Mouse (Mus musculus): ENCODE measurements around the gene Zfp414. TPM values are rescaled to one million over a fixed set of nuclear protein-coding genes. Genes with fewer than 3 reads are reported as not detected.
"Not testable (repeated sequence)": the region's sequence is repeated elsewhere in the genome, so short reads cannot be mapped to it uniquely, and the experiment has no call there.

The Zfp414 gene
- total and polyA plus RNA-seq, 3 experiments: 14.7 to 116 (median 34.7) TPM

DNA sequence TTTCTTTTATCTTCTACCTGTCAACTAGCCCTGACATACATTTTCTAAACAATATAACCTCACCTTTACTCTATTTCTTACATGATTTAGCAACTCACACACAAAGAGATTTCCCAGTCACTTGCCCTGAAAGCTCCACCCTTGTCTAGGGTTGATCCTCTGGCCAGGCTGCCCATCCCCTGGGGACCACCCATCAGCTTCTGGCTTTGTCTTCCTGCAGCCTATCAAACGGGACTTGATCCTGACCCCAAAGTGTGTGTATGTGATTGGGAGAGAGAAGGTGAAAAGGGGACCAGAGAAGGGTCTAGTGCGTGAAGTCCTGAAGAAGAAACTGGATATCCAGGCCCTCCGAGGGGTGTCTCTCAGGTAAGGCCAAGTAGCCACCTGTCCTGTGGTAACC lies 28.1 kb upstream of the Zfp414 start:
- no peak for DNase-seq (ENCODE audit: low spot score)
- H3K27me3 ChIP-seq (ENCODE audit: insufficient read depth, low read length): no peaks in the 10 kb centered on the region; the same call in 1 of the 2 replicates
- no peak for TF ChIP-seq CTCF (IDR thresholded peaks at IDR 0.05; ENCODE audit: low read depth, low read length)
- no peak for TF ChIP-seq TAL1 (conservative IDR thresholded peaks at IDR 0.05; ENCODE audit: low read depth, low read length)
- no peak for TF ChIP-seq GATA2 (IDR thresholded peaks at IDR 0.05; ENCODE audit: borderline replicate concordance, low read depth, low read length)
- TF ChIP-seq GATA1 (IDR thresholded peaks at IDR 0.05; ENCODE audit: borderline replicate concordance, low read length): no peak
- TF ChIP-seq POLR2AphosphoS5 (IDR thresholded peaks at IDR 0.05; ENCODE audit: insufficient replicate concordance, low read depth, low read length): no peak
- peaks cover 12% of the 10 kb centered on the region for H3K9me3 ChIP-seq (replicated peaks)
- H3K4me1 ChIP-seq (ENCODE audit: insufficient read depth, low read depth, low read length): no peaks in the 10 kb centered on the region
- H3K4me3 ChIP-seq (ENCODE audit: low read depth, low read length): no peak overlapping the region
- no peaks in the 10 kb centered on the region for H3K36me3 ChIP-seq (replicated peaks)
- no peak for ATAC-seq (ENCODE audit: extremely low read depth, insufficient number of reproducible peaks, low FRiP score, poor library complexity, severe bottlenecking)

DNA sequence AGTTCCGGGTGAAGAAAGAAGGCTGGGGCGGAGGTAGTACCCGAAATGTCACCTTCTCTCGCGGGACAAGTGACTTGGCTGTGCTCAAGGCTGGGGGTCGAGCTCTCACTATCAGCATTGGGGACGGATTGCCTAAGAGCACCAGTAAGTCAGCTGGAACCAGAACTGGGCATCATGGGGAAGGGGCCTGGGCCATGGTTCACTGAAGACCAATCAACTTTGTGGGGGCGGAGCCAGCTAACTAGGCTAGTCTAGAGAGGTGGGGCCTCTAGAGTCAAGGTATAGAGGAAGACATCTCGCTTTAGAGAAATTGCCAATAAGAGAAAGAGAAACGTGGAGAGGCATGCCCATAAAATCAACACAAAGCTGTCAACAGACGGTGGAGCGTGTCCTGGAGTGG lies 26.9 kb upstream of the Zfp414 start:
- TF ChIP-seq GATA2 (IDR thresholded peaks at IDR 0.05; ENCODE audit: borderline replicate concordance, low read depth, low read length) (no peak), GATA1 (IDR thresholded peaks at IDR 0.05; ENCODE audit: borderline replicate concordance, low read length) (no peak), CTCF (IDR thresholded peaks at IDR 0.05; ENCODE audit: low read depth, low read length) (no peak), TAL1 (conservative IDR thresholded peaks at IDR 0.05; ENCODE audit: low read depth, low read length) (no peak), POLR2AphosphoS5 (IDR thresholded peaks at IDR 0.05; ENCODE audit: insufficient replicate concordance, low read depth, low read length) (no peak)

DNA sequence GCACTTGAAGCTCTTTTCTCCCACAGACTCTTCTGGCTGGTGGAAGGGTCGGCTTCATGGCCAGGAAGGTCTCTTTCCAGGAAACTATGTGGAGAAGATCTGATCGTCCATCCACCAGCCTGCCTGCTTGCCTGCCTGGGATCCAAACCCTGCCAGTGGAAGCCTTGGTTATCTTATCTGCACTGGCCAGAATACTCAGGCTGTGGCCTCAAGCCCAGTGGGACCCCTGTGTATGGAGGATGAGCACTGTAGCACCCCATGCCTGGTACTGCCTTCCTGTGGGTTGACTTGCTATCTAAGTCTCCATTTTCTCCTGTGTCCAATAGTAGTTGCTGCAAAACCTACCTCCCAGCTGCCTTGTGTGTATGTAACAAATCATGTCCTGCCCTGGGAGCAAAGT lies 21.6 kb upstream of the Zfp414 start:
- Histone ChIP-seq H3K4me1 (ENCODE audit: insufficient read depth, low read depth, low read length) (peaks cover 4% of the 10 kb centered on the region; the same call in 1 of the 2 replicates), H3K9me3 (replicated peaks) (no peaks in the 10 kb centered on the region), H3K27me3 (ENCODE audit: insufficient read depth, low read length) (peaks cover 6% of the 10 kb centered on the region), H3K36me3 (replicated peaks) (no peaks in the 10 kb centered on the region), H3K4me3 (ENCODE audit: low read depth, low read length) (no peak overlapping the region)
- no peak for DNase-seq (ENCODE audit: low spot score)
- TF ChIP-seq CTCF (IDR thresholded peaks at IDR 0.05; ENCODE audit: low read depth, low read length) (no peak), GATA2 (IDR thresholded peaks at IDR 0.05; ENCODE audit: borderline replicate concordance, low read depth, low read length) (no peak)
- no peak for ATAC-seq (ENCODE audit: extremely low read depth, insufficient number of reproducible peaks, low FRiP score, poor library complexity, severe bottlenecking)

More for the DNA sequence above, 26.9 kb upstream of the Zfp414 start:
- H3K4me1 ChIP-seq (ENCODE audit: insufficient read depth, low read depth, low read length): no peaks in the 10 kb centered on the region
- no peaks in the 10 kb centered on the region for H3K36me3 ChIP-seq (replicated peaks)
- peaks cover 3% of the 10 kb centered on the region for H3K27me3 ChIP-seq (ENCODE audit: insufficient read depth, low read length)
- ATAC-seq (ENCODE audit: extremely low read depth, insufficient number of reproducible peaks, low FRiP score, poor library complexity, severe bottlenecking) (no peak), DNase-seq (ENCODE audit: low spot score) (no peak)
- no peak overlapping the region for H3K4me3 ChIP-seq (ENCODE audit: low read depth, low read length)
- H3K9me3 ChIP-seq (replicated peaks): peaks cover 12% of the 10 kb centered on the region

DNA sequence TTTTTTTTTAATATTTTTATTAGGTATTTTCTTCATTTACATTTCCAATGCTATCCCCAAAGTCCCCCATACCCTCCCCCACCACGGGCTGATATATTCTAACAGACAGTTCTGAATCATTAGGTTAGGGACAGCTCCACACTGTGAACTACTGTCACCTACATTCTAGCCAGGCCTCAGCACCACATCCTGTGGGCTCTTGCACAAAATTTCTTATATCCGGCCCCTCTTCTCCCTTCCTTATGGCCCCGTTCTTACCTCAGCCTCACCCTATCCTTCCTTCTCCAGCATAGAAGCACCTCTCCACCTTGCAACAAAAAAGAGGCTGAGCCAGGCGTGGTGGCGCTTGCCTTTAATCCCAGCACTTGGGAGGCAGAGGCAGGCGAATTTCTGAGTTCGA lies 18.3 kb upstream of the Zfp414 start:
- no peaks in the 10 kb centered on the region for H3K9me3 ChIP-seq (replicated peaks)
- H3K4me3 ChIP-seq (ENCODE audit: low read depth, low read length): no peak overlapping the region
- peaks cover 6% of the 10 kb centered on the region; the same call in 1 of the 2 replicates for H3K27me3 ChIP-seq (ENCODE audit: insufficient read depth, low read length)
- TF ChIP-seq POLR2AphosphoS5 (IDR thresholded peaks at IDR 0.05; ENCODE audit: insufficient replicate concordance, low read depth, low read length) (no peak), GATA2 (IDR thresholded peaks at IDR 0.05; ENCODE audit: borderline replicate concordance, low read depth, low read length) (no peak), GATA1 (IDR thresholded peaks at IDR 0.05; ENCODE audit: borderline replicate concordance, low read length) (no peak), TAL1 (conservative IDR thresholded peaks at IDR 0.05; ENCODE audit: low read depth, low read length) (no peak), CTCF (IDR thresholded peaks at IDR 0.05; ENCODE audit: low read depth, low read length) (no peak)
- no peak for ATAC-seq (ENCODE audit: extremely low read depth, insufficient number of reproducible peaks, low FRiP score, poor library complexity, severe bottlenecking)
- no peak for DNase-seq (ENCODE audit: low spot score)
- peaks cover 4% of the 10 kb centered on the region; the same call in 1 of the 2 replicates for H3K4me1 ChIP-seq (ENCODE audit: insufficient read depth, low read depth, low read length)
- H3K36me3 ChIP-seq (replicated peaks): no peaks in the 10 kb centered on the region

DNA sequence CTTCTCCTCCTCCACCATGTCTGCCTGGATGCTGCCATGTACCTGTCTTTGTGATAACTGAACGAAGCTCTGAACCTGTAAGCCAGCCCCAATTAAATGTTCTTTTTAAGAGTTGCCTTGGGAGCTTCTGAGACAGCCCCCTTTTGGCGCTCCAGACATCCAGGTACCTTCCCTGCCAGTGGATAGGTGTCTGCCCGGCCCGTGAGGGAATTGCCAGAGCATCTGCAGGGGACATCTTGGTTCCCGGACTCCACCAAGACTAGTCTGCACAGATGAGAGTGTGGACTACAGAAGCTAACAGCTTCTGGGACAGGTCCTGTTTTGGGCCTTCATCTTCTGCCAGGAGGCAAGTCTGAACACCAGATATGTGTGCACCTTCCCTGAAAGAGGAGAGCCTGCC lies 15.2 kb upstream of the Zfp414 start:
- H3K9me3 ChIP-seq (replicated peaks); H3K4me3 ChIP-seq (ENCODE audit: low read depth, low read length); H3K36me3 ChIP-seq (replicated peaks); ATAC-seq (ENCODE audit: extremely low read depth, insufficient number of reproducible peaks, low FRiP score, poor library complexity, severe bottlenecking); H3K4me1 ChIP-seq (ENCODE audit: insufficient read depth, low read depth, low read length); H3K27me3 ChIP-seq (ENCODE audit: insufficient read depth, low read length); DNase-seq (ENCODE audit: low spot score): not testable (repeated sequence)

DNA sequence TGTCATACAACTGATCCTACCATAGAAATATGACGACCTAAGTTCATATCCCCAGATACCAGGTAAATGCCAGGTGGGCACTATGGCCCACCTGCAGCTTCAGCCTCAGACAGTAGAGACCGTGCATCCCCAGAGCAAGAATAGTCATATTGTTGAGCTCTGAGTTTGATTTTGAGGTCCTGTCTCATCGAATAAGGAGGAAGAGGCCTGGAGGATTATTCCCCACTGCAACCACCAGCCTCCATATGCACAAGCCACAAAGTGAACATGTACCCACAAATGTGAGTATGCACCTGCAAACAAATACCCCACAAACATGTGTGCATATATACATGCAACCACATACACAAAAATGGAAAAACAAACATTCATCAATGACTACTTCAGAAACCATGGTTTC lies 1.6 kb upstream of the Zfp414 start:
- no peak for TF ChIP-seq CTCF (IDR thresholded peaks at IDR 0.05; ENCODE audit: low read depth, low read length)
- no peak for TF ChIP-seq TAL1 (conservative IDR thresholded peaks at IDR 0.05; ENCODE audit: low read depth, low read length)
- no peak for TF ChIP-seq GATA1 (IDR thresholded peaks at IDR 0.05; ENCODE audit: borderline replicate concordance, low read length)
- no peak for TF ChIP-seq GATA2 (IDR thresholded peaks at IDR 0.05; ENCODE audit: borderline replicate concordance, low read depth, low read length)
- no peak for TF ChIP-seq POLR2AphosphoS5 (IDR thresholded peaks at IDR 0.05; ENCODE audit: insufficient replicate concordance, low read depth, low read length)
- Histone ChIP-seq H3K36me3 (replicated peaks) (peaks cover 27% of the 10 kb centered on the region), H3K27me3 (ENCODE audit: insufficient read depth, low read length) (no peaks in the 10 kb centered on the region), H3K4me1 (ENCODE audit: insufficient read depth, low read depth, low read length) (peaks cover 32% of the 10 kb centered on the region), H3K9me3 (replicated peaks) (no peaks in the 10 kb centered on the region), H3K4me3 (ENCODE audit: low read depth, low read length) (no peak overlapping the region)
- ATAC-seq (ENCODE audit: extremely low read depth, insufficient number of reproducible peaks, low FRiP score, poor library complexity, severe bottlenecking) (no peak), DNase-seq (ENCODE audit: low spot score) (no peak)

DNA sequence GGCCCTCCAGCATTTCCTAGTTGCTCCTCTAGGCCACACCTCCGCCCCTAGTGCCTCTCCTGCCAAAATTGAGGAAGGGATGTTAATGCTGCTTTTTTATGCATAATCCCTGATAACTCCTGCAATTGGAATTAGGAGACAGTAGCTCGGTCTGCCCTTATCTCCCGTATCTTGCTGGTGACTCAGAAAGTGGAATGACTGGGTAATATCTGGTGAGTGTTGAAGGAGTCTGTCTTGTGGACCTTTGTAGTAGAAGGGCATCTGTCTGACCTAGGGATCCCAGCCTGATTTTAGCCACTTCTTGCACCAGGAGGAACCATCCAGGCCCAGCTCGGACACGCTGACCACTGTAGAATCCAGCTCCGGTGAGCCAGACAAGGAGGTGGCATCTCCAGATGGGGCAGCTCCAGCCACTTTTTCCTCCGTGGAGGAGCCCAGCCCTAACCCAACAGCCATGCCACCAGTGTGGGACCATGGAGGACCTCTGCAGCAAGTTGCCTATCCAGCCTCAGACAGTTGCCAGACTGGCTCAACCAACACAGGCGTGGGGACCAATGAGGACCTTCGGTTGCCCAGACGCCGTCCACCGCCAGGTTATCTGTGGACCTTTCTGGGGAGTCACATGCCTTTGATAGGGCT lies 716 bp downstream of the Zfp414 start:
- DNase-seq (ENCODE audit: low spot score) (no peak), ATAC-seq (ENCODE audit: extremely low read depth, insufficient number of reproducible peaks, low FRiP score, poor library complexity, severe bottlenecking) (no peak)

More for the DNA sequence above, 716 bp downstream of the Zfp414 start:
- no peaks in the 10 kb centered on the region for H3K9me3 ChIP-seq (replicated peaks)
- peaks cover 47% of the 10 kb centered on the region for H3K36me3 ChIP-seq (replicated peaks)
- TF ChIP-seq POLR2AphosphoS5 (IDR thresholded peaks at IDR 0.05; ENCODE audit: insufficient replicate concordance, low read depth, low read length): no peak
- TF ChIP-seq GATA2 (IDR thresholded peaks at IDR 0.05; ENCODE audit: borderline replicate concordance, low read depth, low read length): no peak
- no peak for TF ChIP-seq TAL1 (conservative IDR thresholded peaks at IDR 0.05; ENCODE audit: low read depth, low read length)
- TF ChIP-seq CTCF (IDR thresholded peaks at IDR 0.05; ENCODE audit: low read depth, low read length): no peak
- no peak for TF ChIP-seq GATA1 (IDR thresholded peaks at IDR 0.05; ENCODE audit: borderline replicate concordance, low read length)
- H3K4me1 ChIP-seq (ENCODE audit: insufficient read depth, low read depth, low read length): peaks cover 32% of the 10 kb centered on the region
- H3K27me3 ChIP-seq (ENCODE audit: insufficient read depth, low read length): no peaks in the 10 kb centered on the region
- peak overlapping the region; percentile 86 for H3K4me3 ChIP-seq (ENCODE audit: low read depth, low read length)
